Mouse (Mus musculus) small intestine, adult 2 months (tissue): ENCODE measurements around the gene Elane. TPM values are rescaled to one million over a fixed set of nuclear protein-coding genes. Genes with fewer than 3 reads are reported as not detected.

Experiments used
- H3K27ac ChIP-seq: fragments of 200-500 bp; 2 replicates; pipeline ENCODE4 v1.5.1; 2012; ENCODE audit warnings: low read depth, low read length, control low read depth, inconsistent platforms; ENCODE audit not compliant: insufficient read depth
- H3K27me3 ChIP-seq: fragments of 200-500 bp; 2 replicates; pipeline ENCODE4 v1.6.1; 2012; ENCODE audit warnings: mild to moderate bottlenecking, moderate library complexity, low read length, inconsistent platforms; ENCODE audit not compliant: control insufficient read depth, insufficient read depth
- H3K36me3 ChIP-seq: fragments of 200-500 bp; 2 replicates; pipeline ENCODE4 v1.6.1; 2012; ENCODE audit warnings: mild to moderate bottlenecking, low read length, control low read depth, inconsistent platforms; ENCODE audit not compliant: control insufficient read depth, insufficient read depth
- H3K4me1 ChIP-seq: fragments of 200-500 bp; 2 replicates; pipeline ENCODE4 v1.6.1; 2012; ENCODE audit warnings: low read length, inconsistent platforms, mixed read lengths; ENCODE audit not compliant: control insufficient read depth, insufficient read depth, insufficient read length
- H3K4me3 ChIP-seq: fragments of 200-500 bp; 2 replicates; pipeline ENCODE4 v1.5.1; 2012; ENCODE audit warnings: low read depth, mild to moderate bottlenecking, control low read depth, inconsistent platforms, low read length, moderate library complexity
- CTCF ChIP-seq: fragments of 200-500 bp; IDR thresholded peaks from 2 replicates; pipeline ENCODE4 v1.5.1; 2012; ENCODE audit warnings: low read depth, mild to moderate bottlenecking, control low read depth, inconsistent platforms, low read length, moderate library complexity, mixed read lengths; ENCODE audit not compliant: insufficient replicate concordance, insufficient read length; ENCODE audit errors: extremely low read depth
- POLR2A ChIP-seq: fragments of 200-500 bp; IDR thresholded peaks from 2 replicates; pipeline ENCODE4 v1.6.1; 2012; ENCODE audit warnings: low read depth, mild to moderate bottlenecking, control low read depth, inconsistent platforms, low read length, moderate library complexity
- WGBS: fragments of 180-500 bp; shearing (Covaris S2); methylation state at CpG from one replicate; pipeline ENCODE4 v1.1.7; 2018; 5-methylcytosine and 5-hydroxymethylcytosine counted together
- polyA plus RNA-seq: library from polyadenylated mRNA; depleted of rRNA; stranded (reverse); fragments of >200 nt; gene quantifications from 2 replicates; pipeline ENCODE4 v1.2.3, GENCODE M21; 2012

Elane gene
- polyA plus RNA-seq, 1 experiment, result not detected

- H3K27me3 ChIP-seq, result no peaks in the 10 kb centered on the region
- peaks cover 12% of the 10 kb centered on the region; the same call in 1 of the 2 replicates for H3K36me3 ChIP-seq
- no peak for TF ChIP-seq POLR2A
- TF ChIP-seq CTCF, result no peak
- WGBS, result 89% methylated on average over 16 of the region's 16 CpGs
- H3K4me1 ChIP-seq, result peaks cover 9% of the 10 kb centered on the region
- no peak overlapping the region for H3K4me3 ChIP-seq
- H3K27ac ChIP-seq, result no peak overlapping the region
Observed at GRCm38 (mm10) chr10:79896306-79896705, 10.3 kb downstream of the Elane start.

- Histone ChIP-seq H3K4me3 (no peak overlapping the region), H3K4me1 (peaks cover 9% of the 10 kb centered on the region), H3K27me3 (no peaks in the 10 kb centered on the region), H3K36me3 (peaks cover 12% of the 10 kb centered on the region; the same call in 1 of the 2 replicates), H3K27ac (no peak overlapping the region)
- TF ChIP-seq POLR2A (no peak), CTCF (no peak)
- 83% methylated on average over 13 of the region's 13 CpGs for WGBS
Observed at GRCm38 (mm10) chr10:79896814-79897213, 10.8 kb downstream of the Elane start.

- 52% methylated on average over 20 of the region's 20 CpGs for WGBS
- peaks cover 9% of the 10 kb centered on the region for H3K4me1 ChIP-seq
- H3K27ac ChIP-seq, result no peak overlapping the region
- no peaks in the 10 kb centered on the region for H3K27me3 ChIP-seq
- TF ChIP-seq POLR2A (no peak), CTCF (no peak)
- no peak overlapping the region for H3K4me3 ChIP-seq
- peaks cover 15% of the 10 kb centered on the region; the same call in 1 of the 2 replicates for H3K36me3 ChIP-seq
Observed at GRCm38 (mm10) chr10:79897316-79898245, 11.5 kb downstream of the Elane start.

GRCm38 (mm10) chr10:79900951-79901410 is 14.9 kb downstream of the Elane start:
- Histone ChIP-seq H3K27ac (no peak overlapping the region), H3K27me3 (no peaks in the 10 kb centered on the region), H3K36me3 (peaks cover 22% of the 10 kb centered on the region), H3K4me1 (peaks cover 9% of the 10 kb centered on the region), H3K4me3 (no peak overlapping the region)
- WGBS, result 68% methylated on average over 2 of the region's 2 CpGs
- TF ChIP-seq CTCF (no peak), POLR2A (no peak)

DNA sequence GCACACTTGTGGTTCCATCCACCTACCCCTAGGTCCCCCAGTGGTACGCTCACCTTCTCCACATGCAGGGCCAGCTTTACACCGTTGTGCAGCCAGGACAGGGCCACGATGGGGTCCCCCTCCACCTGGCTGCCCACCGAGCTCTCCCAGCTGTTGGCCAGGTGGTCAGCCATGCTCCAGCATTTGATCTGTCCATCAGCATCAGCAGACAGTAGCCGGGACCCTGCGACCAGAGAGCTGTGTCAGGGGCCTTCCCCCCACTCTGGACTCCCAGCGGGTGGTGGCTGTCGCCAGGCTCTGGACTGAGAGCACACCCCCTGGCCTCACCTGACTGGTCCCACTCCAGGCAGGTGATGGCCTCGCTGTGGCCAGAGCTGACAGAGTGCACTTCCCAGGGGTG is 20.7 kb downstream of the Elane start:
- WGBS, result 97% methylated on average over 9 of the region's 9 CpGs
- no peak for TF ChIP-seq CTCF
- no peak for TF ChIP-seq POLR2A
- Histone ChIP-seq H3K27me3 (no peaks in the 10 kb centered on the region), H3K4me3 (no peak overlapping the region), H3K4me1 (no peaks in the 10 kb centered on the region), H3K36me3 (peaks cover 20% of the 10 kb centered on the region), H3K27ac (no peak overlapping the region)

- 93% methylated on average over 10 of the region's 10 CpGs for WGBS
- Histone ChIP-seq H3K36me3 (peaks cover 21% of the 10 kb centered on the region), H3K27ac (no peak overlapping the region), H3K4me3 (no peak overlapping the region), H3K4me1 (no peaks in the 10 kb centered on the region), H3K27me3 (no peaks in the 10 kb centered on the region)
- no peak for TF ChIP-seq CTCF
- TF ChIP-seq POLR2A, result no peak
Observed at GRCm38 (mm10) chr10:79907415-79907814, 21.4 kb downstream of the Elane start.

- under 1% methylated on average over 52 of the region's 52 CpGs for WGBS
- Histone ChIP-seq H3K36me3 (peaks cover 14% of the 10 kb centered on the region), H3K27me3 (no peaks in the 10 kb centered on the region)
Observed at GRCm38 (mm10) chr10:79908167-79909091, 22.4 kb downstream of the Elane start, which contains the start of gene Med16. Gene Med16 (minus strand): TSS chr10:79908923.

More at GRCm38 (mm10) chr10:79908167-79909091, 22.4 kb downstream of the Elane start, which contains the start of gene Med16:
- Histone ChIP-seq H3K4me1 (no peaks in the 10 kb centered on the region), H3K4me3 (peak within 1 kb of the TSS; percentile 98), H3K27ac (peak within 1 kb of the TSS; percentile 98)
- TF ChIP-seq POLR2A (no peak; the same call in none of the 2 replicates), CTCF (no peak)
